Mouse (Mus musculus) heart, postnatal 14 days (tissue): ENCODE results near the gene Ddi1. TPM values are rescaled to one million over a fixed set of nuclear protein-coding genes. Genes with fewer than 3 reads are reported as not detected.
"Not testable (repeated sequence)": the region's sequence is repeated elsewhere in the genome, so short reads cannot be mapped to it uniquely, and the experiment has no call there.

Experiments
- DNase-seq, 2 experiments: peaks; one replicate each; pipeline ENCODE4 v3.0.0; 2021 to 2022
- intact Hi-C: fragments of 180-260 bp; cut with DNase I; formaldehyde crosslinking; loops from one replicate; pipeline ENCODE4 v1.15.1; 2025
- long read RNA-seq, 2 experiments: library from polyadenylated mRNA; stranded (forward); transcript quantifications; one replicate each; pipeline ENCODE4 v2.0.0; 2021
- total RNA-seq, 2 experiments: library from RNA; stranded (reverse); gene quantifications; 2 replicates each; pipeline ENCODE4 v1.2.3; 2021

Ddi1 gene
- total RNA-seq: not detected
- long read RNA-seq, experiment 1: 0 reads
- long read RNA-seq, experiment 2: 0 reads

- DNase-seq: no peak
- intact Hi-C loops: no loop called here
Measured at GRCm38 (mm10) chr9:6269796-6270280, at the start of gene Ddi1. Ddi1 (minus strand) TSS chr9:6269846.

GRCm38 (mm10) chr9:6317114-6317513 is 47.5 kb upstream of the Ddi1 start:
- intact Hi-C loops: no loop called here
- no peak for DNase-seq

GRCm38 (mm10) chr9:6305847-6306246 is 36.2 kb upstream of the Ddi1 start:
- intact Hi-C loops: no loop called here
- no peak for DNase-seq

GRCm38 (mm10) chr9:6304590-6304989 is 34.9 kb upstream of the Ddi1 start:
- intact Hi-C loops: no loop called here
- DNase-seq: no peak

- DNase-seq: no peak
- intact Hi-C loops: no loop called here
Measured at GRCm38 (mm10) chr9:6302050-6302449, 32.4 kb upstream of the Ddi1 start.

- intact Hi-C loops: no loop called here
- no peak for DNase-seq
Measured at GRCm38 (mm10) chr9:6298547-6298946, 28.9 kb upstream of the Ddi1 start.

GRCm38 (mm10) chr9:6289211-6289696 is 19.6 kb upstream of the Ddi1 start:
- intact Hi-C loops: no loop called here
- no peak for DNase-seq

GRCm38 (mm10) chr9:6286770-6287169 is 17.1 kb upstream of the Ddi1 start:
- intact Hi-C loops: no loop called here
- DNase-seq: no peak

GRCm38 (mm10) chr9:6277526-6277925 is 7.9 kb upstream of the Ddi1 start:
- intact Hi-C loops: no loop called here
- DNase-seq: no peak

- intact Hi-C loops: no loop called here
- no peak for DNase-seq
Measured at GRCm38 (mm10) chr9:6276395-6276794, 6.7 kb upstream of the Ddi1 start.

- intact Hi-C loops: no loop called here
- no peak for DNase-seq
Measured at GRCm38 (mm10) chr9:6264820-6265219, 4.8 kb downstream of the Ddi1 start.

GRCm38 (mm10) chr9:6257072-6257471 is 12.6 kb downstream of the Ddi1 start:
- intact Hi-C loops: no loop called here
- no peak for DNase-seq

- intact Hi-C loops: no loop called here
- no peak for DNase-seq
Measured at GRCm38 (mm10) chr9:6251990-6252389, 17.7 kb downstream of the Ddi1 start.

- DNase-seq: no peak
- intact Hi-C loops: no loop called here
Measured at GRCm38 (mm10) chr9:6250320-6250719, 19.3 kb downstream of the Ddi1 start.

- intact Hi-C loops, DNase-seq: not testable (repeated sequence)
Measured at GRCm38 (mm10) chr9:6235982-6236381, 33.7 kb downstream of the Ddi1 start.

- intact Hi-C loops: no loop called here
- DNase-seq: no peak
Measured at GRCm38 (mm10) chr9:6217505-6217904, 52.1 kb downstream of the Ddi1 start.

GRCm38 (mm10) chr9:6212862-6213261 is 56.8 kb downstream of the Ddi1 start:
- intact Hi-C loops: no loop called here
- peak in 1 of 2 experiments; percentile 6 for DNase-seq

Other genes starting within 250 kb of the Ddi1 start
- 10 to 100 TPM; 13.3 to 15.8 TPM for gene Pdgfd, start 101.3 kb downstream of the Ddi1 start, total RNA-seq